Mouse (Mus musculus) forebrain, embryonic 10.5 days (tissue): ENCODE measurements around the gene Ap1m1. TPM values are rescaled to one million over a fixed set of nuclear protein-coding genes. Genes with fewer than 3 reads are reported as not detected.

Source experiments
- DNase-seq: peaks from one replicate; pipeline ENCODE4 v3.0.0-alpha.2; 2017; ENCODE audit warnings: low spot score; ENCODE audit errors: extremely low spot score
- H3K27ac ChIP-seq: fragments of 300-500 bp; sonication (generic); 2 replicates; pipeline ENCODE4 v1.5.1; 2016; ENCODE audit warnings: mild to moderate bottlenecking
- H3K27me3 ChIP-seq: fragments of 300-500 bp; sonication (generic); 2 replicates; pipeline ENCODE4 v1.6.1; 2016; ENCODE audit warnings: mild to moderate bottlenecking; ENCODE audit not compliant: poor library complexity, severe bottlenecking
- H3K36me3 ChIP-seq: fragments of 300-500 bp; sonication (generic); replicated peaks from 2 replicates; pipeline ENCODE4 v1.6.1; 2016; ENCODE audit warnings: mild to moderate bottlenecking, moderate library complexity
- H3K4me1 ChIP-seq: fragments of 300-500 bp; sonication (generic); 2 replicates; pipeline ENCODE4 v1.6.1; 2016
- H3K4me3 ChIP-seq: fragments of 300-500 bp; sonication (generic); 2 replicates; pipeline ENCODE4 v1.5.1; 2016; ENCODE audit warnings: mild to moderate bottlenecking, moderate library complexity
- H3K9me3 ChIP-seq: fragments of 300-500 bp; sonication (generic); 2 replicates; pipeline ENCODE4 v1.6.1; 2016; ENCODE audit warnings: mild to moderate bottlenecking, moderate library complexity
- WGBS: fragments of 180-500 bp; shearing (Covaris S2); methylation state at CpG from one replicate; pipeline ENCODE4 v1.1.7; 2016; 5-methylcytosine and 5-hydroxymethylcytosine counted together
- polyA plus RNA-seq: library from polyadenylated mRNA; unstranded; fragments of >200 nt; fragmentation: Nextera tagmentation; extraction: Ambion mirVana; gene quantifications from 2 replicates; pipeline ENCODE4 v1.2.1, GENCODE M21; 2016

Ap1m1 gene
- polyA plus RNA-seq, 1 experiment from 2014 or later = 183 TPM

DNA sequence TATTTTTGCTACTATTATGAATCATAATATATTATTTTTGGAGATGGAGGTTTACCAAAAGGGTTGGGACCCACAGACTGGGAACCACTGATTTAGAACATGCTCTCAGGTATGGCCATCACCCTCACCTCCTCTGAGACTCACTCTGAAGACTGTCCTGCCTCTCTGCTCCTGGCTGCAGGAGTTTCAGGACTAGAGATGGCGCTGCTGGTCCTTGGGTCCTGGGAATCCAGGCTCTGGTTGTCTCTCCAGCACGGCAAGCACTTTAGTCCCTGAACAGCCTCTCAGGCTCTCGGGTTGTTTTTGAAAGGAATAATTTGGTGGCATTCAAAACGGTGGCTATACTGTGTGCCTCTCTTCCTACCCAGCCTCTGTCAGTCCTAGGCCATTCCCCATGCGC, 22.1 kb downstream of the Ap1m1 start:
- no peaks in the 10 kb centered on the region for H3K9me3 ChIP-seq
- H3K4me1 ChIP-seq = no peaks in the 10 kb centered on the region
- DNase-seq = no peak
- no peaks in the 10 kb centered on the region for H3K27me3 ChIP-seq
- peaks cover 3% of the 10 kb centered on the region for H3K36me3 ChIP-seq
- 58% methylated on average over 5 of the region's 5 CpGs for WGBS
- no peak overlapping the region for H3K27ac ChIP-seq
- H3K4me3 ChIP-seq = no peak overlapping the region

DNA sequence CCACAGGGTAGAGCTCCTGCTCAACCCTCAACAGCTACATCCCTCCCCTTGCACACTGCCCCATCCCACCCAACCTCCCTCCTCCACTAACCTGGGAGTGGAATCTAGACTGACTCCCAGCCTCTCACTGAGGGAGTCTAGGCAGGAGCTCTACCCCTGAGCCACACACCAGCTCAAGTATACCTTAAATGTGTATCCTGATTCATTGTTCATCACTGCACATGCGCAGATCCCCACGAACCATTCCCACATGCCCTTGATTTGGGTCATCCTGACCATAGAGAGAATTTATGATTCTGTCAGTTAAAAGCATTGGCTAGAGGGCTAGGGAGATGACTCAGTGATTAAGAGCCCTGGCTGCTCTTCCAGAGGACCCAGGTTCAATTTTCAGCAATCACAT, 22.9 kb downstream of the Ap1m1 start:
- no peaks in the 10 kb centered on the region for H3K36me3 ChIP-seq
- H3K4me3 ChIP-seq = no peak overlapping the region
- no peaks in the 10 kb centered on the region for H3K27me3 ChIP-seq
- 94% methylated on average over 2 of the region's 2 CpGs for WGBS
- DNase-seq = no peak
- H3K4me1 ChIP-seq = no peaks in the 10 kb centered on the region
- H3K27ac ChIP-seq = no peak overlapping the region
- no peaks in the 10 kb centered on the region for H3K9me3 ChIP-seq

- Histone ChIP-seq H3K4me1 (no peaks in the 10 kb centered on the region), H3K4me3 (no peak overlapping the region), H3K27ac (no peak overlapping the region), H3K27me3 (no peaks in the 10 kb centered on the region), H3K36me3 (no peaks in the 10 kb centered on the region), H3K9me3 (no peaks in the 10 kb centered on the region)
- no peak for DNase-seq
- WGBS = 76% methylated on average over 7 of the region's 7 CpGs
These were observed 23.6 kb downstream of the Ap1m1 start for GRCm38 (mm10) chr8:72263451-72263850.

GRCm38 (mm10) chr8:72265342-72265741, 25.5 kb downstream of the Ap1m1 start:
- no peaks in the 10 kb centered on the region for H3K9me3 ChIP-seq
- 73% methylated on average over 4 of the region's 7 CpGs for WGBS
- H3K36me3 ChIP-seq = no peaks in the 10 kb centered on the region
- H3K4me3 ChIP-seq = no peak overlapping the region
- H3K27me3 ChIP-seq = no peaks in the 10 kb centered on the region
- DNase-seq = no peak
- no peaks in the 10 kb centered on the region for H3K4me1 ChIP-seq
- H3K27ac ChIP-seq = no peak overlapping the region

DNA sequence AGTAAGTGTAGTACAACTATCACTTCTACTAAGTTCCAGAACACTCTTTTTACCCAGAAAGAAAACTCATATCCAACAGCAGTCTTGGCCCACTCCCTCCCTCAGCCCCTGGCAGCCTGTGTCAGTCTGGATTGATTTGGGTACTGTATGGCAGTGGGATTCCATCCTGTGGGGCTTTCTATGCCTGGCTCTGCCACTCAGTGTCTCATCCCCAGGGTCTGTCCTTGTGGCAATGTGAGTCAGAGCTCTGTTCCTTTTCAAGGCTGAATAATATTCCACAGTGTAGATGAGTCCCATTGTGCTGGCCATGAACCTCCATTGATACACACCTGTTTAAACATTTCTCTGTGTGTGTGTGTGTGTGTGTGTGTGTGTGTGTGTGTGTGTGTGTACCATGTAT, 26.9 kb downstream of the Ap1m1 start:
- Histone ChIP-seq H3K4me3 (no peak overlapping the region), H3K36me3 (no peaks in the 10 kb centered on the region), H3K9me3 (no peaks in the 10 kb centered on the region), H3K27ac (no peak overlapping the region), H3K27me3 (no peaks in the 10 kb centered on the region), H3K4me1 (no peaks in the 10 kb centered on the region)
- DNase-seq = no peak

DNA sequence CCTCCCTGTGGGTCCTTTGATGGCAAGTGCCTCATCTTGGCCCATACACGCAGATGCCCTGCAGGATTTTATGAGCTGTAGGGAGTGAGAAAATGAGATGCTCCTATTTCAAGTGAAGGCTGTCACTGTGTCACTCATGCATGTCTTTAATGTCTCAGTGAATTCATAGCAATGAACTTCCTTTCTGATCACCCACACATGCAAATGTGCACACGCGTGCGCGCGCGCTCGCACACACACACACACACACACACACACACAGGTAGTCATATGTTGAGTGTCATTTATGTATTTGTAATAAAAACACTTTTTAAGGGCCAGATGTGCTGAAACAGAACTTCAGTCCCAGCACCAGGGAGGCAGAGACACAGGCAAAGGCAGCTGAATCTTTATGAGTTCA, 27.3 kb downstream of the Ap1m1 start:
- DNase-seq = no peak
- 98% methylated on average over 8 of the region's 8 CpGs for WGBS
- no peaks in the 10 kb centered on the region for H3K9me3 ChIP-seq
- no peaks in the 10 kb centered on the region for H3K36me3 ChIP-seq
- no peaks in the 10 kb centered on the region for H3K4me1 ChIP-seq
- H3K4me3 ChIP-seq = no peak overlapping the region
- no peaks in the 10 kb centered on the region for H3K27me3 ChIP-seq
- no peak overlapping the region for H3K27ac ChIP-seq

DNA sequence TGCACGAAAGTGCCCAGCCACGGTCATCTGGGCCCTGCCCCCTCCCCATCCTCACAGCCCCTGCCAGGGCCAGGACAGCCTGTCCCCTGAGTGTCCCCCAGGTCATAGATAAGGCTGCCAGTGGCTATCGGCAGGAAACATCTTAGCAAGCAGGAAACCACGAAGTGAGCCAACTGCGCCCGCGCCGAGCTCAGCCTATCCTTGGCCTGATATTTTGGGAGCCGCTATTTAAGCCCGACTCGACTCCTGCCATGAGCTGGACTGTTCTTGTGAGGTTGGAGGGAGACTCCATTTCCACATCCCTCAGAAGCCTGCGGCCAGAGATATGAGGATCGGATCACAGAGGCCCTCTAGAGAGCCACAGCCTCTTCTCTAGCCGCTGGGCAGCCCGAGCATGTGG, 28.5 kb downstream of the Ap1m1 start:
- Histone ChIP-seq H3K4me1 (no peaks in the 10 kb centered on the region), H3K36me3 (no peaks in the 10 kb centered on the region), H3K9me3 (no peaks in the 10 kb centered on the region), H3K27ac (peak overlapping the region; percentile 63; the same call in 1 of the 2 replicates), H3K27me3 (no peaks in the 10 kb centered on the region), H3K4me3 (no peak overlapping the region)
- no peak for DNase-seq
- WGBS = 80% methylated on average over 15 of the region's 15 CpGs

- no peaks in the 10 kb centered on the region for H3K27me3 ChIP-seq
- H3K4me1 ChIP-seq = no peaks in the 10 kb centered on the region
- no peak for DNase-seq
- H3K27ac ChIP-seq = no peak overlapping the region
- H3K4me3 ChIP-seq = no peak overlapping the region
- H3K9me3 ChIP-seq = no peaks in the 10 kb centered on the region
- H3K36me3 ChIP-seq = no peaks in the 10 kb centered on the region
- whole genome bisulfite sequencing = 92% methylated on average over 12 of the region's 12 CpGs
These were observed 30.8 kb downstream of the Ap1m1 start for GRCm38 (mm10) chr8:72270606-72271005.

DNA sequence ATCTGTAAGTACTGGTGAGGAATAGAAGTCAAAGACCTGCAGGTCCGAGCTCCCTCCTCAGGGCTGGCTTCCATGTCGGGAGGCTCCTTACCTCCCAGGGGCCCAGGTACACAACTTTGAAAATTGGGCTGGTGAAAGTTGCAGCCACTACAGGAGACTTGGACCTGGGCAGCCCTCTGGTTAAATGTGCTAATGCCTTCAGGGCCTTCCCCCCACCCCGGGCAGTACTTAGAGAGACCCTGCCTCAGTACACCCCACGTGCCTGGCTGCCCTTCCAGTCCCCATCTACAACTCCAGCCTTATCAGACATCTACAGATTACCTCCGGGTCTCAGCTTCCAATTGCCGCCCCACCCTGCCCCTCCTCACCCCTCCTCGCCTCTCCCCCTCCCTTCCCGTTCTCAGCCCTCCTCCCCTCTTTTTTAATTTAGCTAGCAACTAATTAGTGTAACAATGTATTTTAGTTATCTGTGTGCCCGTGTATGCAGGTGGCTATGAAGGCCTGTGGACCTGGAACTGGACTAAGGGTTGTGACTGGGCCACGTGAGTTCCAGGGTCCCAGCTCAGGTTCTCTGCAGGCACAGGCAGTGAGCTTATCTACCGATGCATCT, 31.3 kb downstream of the Ap1m1 start:
- Histone ChIP-seq H3K4me1 (no peaks in the 10 kb centered on the region), H3K27me3 (no peaks in the 10 kb centered on the region), H3K36me3 (no peaks in the 10 kb centered on the region), H3K27ac (no peak overlapping the region), H3K4me3 (no peak overlapping the region), H3K9me3 (no peaks in the 10 kb centered on the region)
- WGBS = 81% methylated on average over 11 of the region's 11 CpGs
- no peak for DNase-seq

GRCm38 (mm10) chr8:72271691-72272090, 31.9 kb downstream of the Ap1m1 start:
- H3K36me3 ChIP-seq = no peaks in the 10 kb centered on the region
- WGBS = 83% methylated on average over 3 of the region's 3 CpGs

DNA sequence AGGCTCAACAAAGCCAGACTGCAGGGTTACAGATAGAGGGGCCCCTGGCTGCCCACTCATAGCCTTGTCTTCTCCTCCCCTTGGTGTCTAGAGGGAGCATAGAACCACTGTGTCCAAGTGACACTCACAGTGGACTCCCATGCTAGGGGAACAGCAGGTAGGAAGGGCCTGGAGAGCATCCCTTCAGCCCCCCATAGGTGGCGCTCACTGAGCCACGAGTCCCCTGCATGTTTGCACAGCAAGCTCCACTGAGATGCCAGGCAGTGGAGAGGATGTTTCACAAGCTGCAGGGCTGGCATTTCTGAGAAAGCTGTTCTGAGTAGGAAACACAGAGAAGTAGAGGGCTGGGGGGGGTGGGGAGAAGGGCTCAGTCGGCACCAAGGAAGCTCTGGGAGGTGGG, 32.5 kb downstream of the Ap1m1 start:
- no peak overlapping the region for H3K4me3 ChIP-seq
- H3K27ac ChIP-seq = no peak overlapping the region
- no peaks in the 10 kb centered on the region for H3K36me3 ChIP-seq
- WGBS = 25% methylated on average over 3 of the region's 3 CpGs
- DNase-seq = peak; percentile 21
- no peaks in the 10 kb centered on the region for H3K9me3 ChIP-seq
- no peaks in the 10 kb centered on the region for H3K4me1 ChIP-seq
- H3K27me3 ChIP-seq = no peaks in the 10 kb centered on the region

More at GRCm38 (mm10) chr8:72271691-72272090, 31.9 kb downstream of the Ap1m1 start:
- Histone ChIP-seq H3K27me3 (no peaks in the 10 kb centered on the region), H3K27ac (no peak overlapping the region), H3K4me3 (no peak overlapping the region), H3K4me1 (no peaks in the 10 kb centered on the region), H3K9me3 (no peaks in the 10 kb centered on the region)
- DNase-seq = no peak

DNA sequence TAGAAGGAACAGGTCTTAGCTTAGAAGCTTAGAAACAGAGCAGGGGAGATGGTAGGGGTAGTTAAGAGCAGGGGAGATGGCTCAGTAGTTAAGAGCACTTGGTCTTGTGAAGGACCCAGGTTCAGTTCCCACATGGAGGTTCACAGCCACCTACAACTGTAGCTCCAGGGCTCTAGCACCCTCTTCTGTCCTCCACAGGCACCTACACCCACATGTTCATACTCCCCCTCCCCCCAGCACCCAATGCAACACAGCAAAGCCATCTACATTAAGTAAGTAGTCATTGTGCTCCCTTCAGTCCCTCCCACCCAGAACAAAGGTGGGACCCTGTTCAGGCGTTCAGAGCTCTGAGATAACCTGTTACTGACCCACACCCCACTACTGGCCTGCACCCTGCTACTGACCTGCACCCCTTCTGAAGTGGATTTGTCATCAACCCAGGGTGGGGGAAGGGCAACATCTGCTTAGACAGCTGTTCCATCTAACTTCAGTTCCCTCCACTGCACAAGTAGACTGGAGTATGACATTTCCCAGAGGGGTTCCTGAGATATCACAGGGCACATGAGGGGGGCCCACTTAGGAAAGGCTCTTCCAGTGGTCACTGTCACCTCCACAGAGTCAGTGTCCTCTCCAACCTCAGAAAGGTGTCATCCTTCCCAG, 33.4 kb downstream of the Ap1m1 start:
- H3K4me1 ChIP-seq = no peaks in the 10 kb centered on the region
- no peak for DNase-seq
- no peaks in the 10 kb centered on the region for H3K27me3 ChIP-seq
- no peak overlapping the region for H3K4me3 ChIP-seq
- H3K36me3 ChIP-seq = no peaks in the 10 kb centered on the region
- H3K9me3 ChIP-seq = no peaks in the 10 kb centered on the region
- WGBS = 60% methylated on average over 1 of the region's 1 CpGs
- H3K27ac ChIP-seq = no peak overlapping the region

GRCm38 (mm10) chr8:72273807-72274206, 34.0 kb downstream of the Ap1m1 start:
- DNase-seq = no peak

More at GRCm38 (mm10) chr8:72273807-72274206, 34.0 kb downstream of the Ap1m1 start:
- Histone ChIP-seq H3K4me1 (no peaks in the 10 kb centered on the region), H3K4me3 (no peak overlapping the region), H3K27ac (no peak overlapping the region), H3K9me3 (no peaks in the 10 kb centered on the region), H3K36me3 (no peaks in the 10 kb centered on the region), H3K27me3 (no peaks in the 10 kb centered on the region)
- 79% methylated on average over 5 of the region's 5 CpGs for WGBS
